Mouse (Mus musculus) embryonic fibroblast, embryonic 13.5 days (primary cell): ENCODE results near the gene Timm8a1.

ENCODE experiments used
- CTCF ChIP-seq: IDR thresholded peaks from 2 replicates; pipeline ENCODE4 v1.5.1; 2011; ENCODE audit warnings: mild to moderate bottlenecking, control low read depth, low read length, moderate library complexity, borderline replicate concordance; ENCODE audit not compliant: insufficient read depth
- POLR2A ChIP-seq: IDR thresholded peaks from 2 replicates; pipeline ENCODE4 v1.6.1; 2011; ENCODE audit warnings: low read depth, mild to moderate bottlenecking, control low read depth, low read length, moderate library complexity

GRCm38 (mm10) chrX:134582270-134582669, 40.6 kb upstream of the Timm8a1 start:
- no peak for TF ChIP-seq CTCF
- TF ChIP-seq POLR2A: no peak
